Mouse (Mus musculus) cerebellum, postnatal 10 days (tissue): ENCODE measurements at regions not wholly inside any gene's neighbourhood (a gene's known extent, or its start where the extent isn't known, plus 50 kb on each side); places are given as distances from the start of the nearest gene placed in this dataset.

Source experiments
- DNase-seq, 2 experiments: peaks; one replicate each; pipeline ENCODE4 v3.0.0; 2021; ENCODE audit warnings: mixed read lengths in 2 of 2

GRCm38 (mm10) chr4:87386271-87386670, 156.0 kb upstream of the Slc24a2 start:
- no peak for DNase-seq

GRCm38 (mm10) chr4:87385221-87385739, 155.0 kb upstream of the Slc24a2 start:
- DNase-seq, result peak in 1 of 2 experiments; percentile 29

GRCm38 (mm10) chr4:87384469-87385044, 154.3 kb upstream of the Slc24a2 start:
- no peak for DNase-seq

- DNase-seq, result no peak
Measured at GRCm38 (mm10) chr4:87380716-87381115, 150.4 kb upstream of the Slc24a2 start.

GRCm38 (mm10) chr4:87379516-87380173, 149.4 kb upstream of the Slc24a2 start:
- DNase-seq, result no peak

GRCm38 (mm10) chr4:87371960-87372359, 141.7 kb upstream of the Slc24a2 start:
- DNase-seq, result peak; percentile 64 to 79

- peak; percentile 50 to 62 for DNase-seq
Measured at GRCm38 (mm10) chr4:87369626-87370234, 139.5 kb upstream of the Slc24a2 start.

GRCm38 (mm10) chr4:87368413-87369160, 138.3 kb upstream of the Slc24a2 start:
- peak; percentile 90 to 91 for DNase-seq

GRCm38 (mm10) chr4:87367732-87368412, 137.6 kb upstream of the Slc24a2 start:
- peak; percentile 91 to 92 for DNase-seq

- DNase-seq, result peak; percentile 87 to 90
Measured at GRCm38 (mm10) chr4:87362201-87362600, 131.9 kb upstream of the Slc24a2 start.

- peak; percentile 84 to 85 for DNase-seq
Measured at GRCm38 (mm10) chr4:87359483-87359882, 129.2 kb upstream of the Slc24a2 start.

GRCm38 (mm10) chr4:87359004-87359403, 128.7 kb upstream of the Slc24a2 start:
- no peak for DNase-seq

GRCm38 (mm10) chr4:87332968-87333367, 102.7 kb upstream of the Slc24a2 start:
- DNase-seq, result no peak

GRCm38 (mm10) chr4:87329136-87329535, 98.9 kb upstream of the Slc24a2 start:
- no peak for DNase-seq

- DNase-seq, result no peak
Measured at GRCm38 (mm10) chr4:87321726-87322349, 91.6 kb upstream of the Slc24a2 start.

- no peak for DNase-seq
Measured at GRCm38 (mm10) chr4:87298129-87298528, 67.9 kb upstream of the Slc24a2 start.

- no peak for DNase-seq
Measured at GRCm38 (mm10) chr4:87294538-87294937, 64.3 kb upstream of the Slc24a2 start.
